Mouse (Mus musculus) neural tube, embryonic 14.5 days (tissue): ENCODE measurements at regions not wholly inside any gene's neighbourhood (a gene's known extent, or its start where the extent isn't known, plus 50 kb on each side); places are given as distances from the start of the nearest gene placed in this dataset.

ENCODE experiments used
- ATAC-seq: fragments of 200-750 bp; cut with Nextera tagmentation; 2 replicates; pipeline ENCODE4 v1.8.0; 2017; ENCODE audit warnings: low read depth, mild to moderate bottlenecking, moderate TSS enrichment, moderate library complexity
- H3K27ac ChIP-seq: fragments of 300-500 bp; sonication (generic); 2 replicates; pipeline ENCODE4 v1.5.1; 2014; ENCODE audit warnings: low read depth, mild to moderate bottlenecking, control low read depth, low read length, moderate library complexity, mixed read lengths
- H3K27me3 ChIP-seq: fragments of 300-500 bp; sonication (generic); 2 replicates; pipeline ENCODE4 v1.6.1; 2014; ENCODE audit warnings: low read length; ENCODE audit not compliant: control insufficient read depth, insufficient read depth
- H3K36me3 ChIP-seq: fragments of 300-500 bp; sonication (generic); 2 replicates; pipeline ENCODE4 v1.6.1; 2014; ENCODE audit warnings: low read length, mixed read lengths; ENCODE audit not compliant: control insufficient read depth, insufficient read depth
- H3K4me1 ChIP-seq: fragments of 300-500 bp; sonication (generic); 2 replicates; pipeline ENCODE4 v1.6.1; 2014; ENCODE audit warnings: low read length; ENCODE audit not compliant: control insufficient read depth, insufficient read depth
- H3K4me2 ChIP-seq: fragments of 300-500 bp; sonication (generic); 2 replicates; pipeline ENCODE4 v1.6.1; 2014; ENCODE audit warnings: mild to moderate bottlenecking, low read depth, low read length, control low read depth
- H3K4me3 ChIP-seq: fragments of 300-500 bp; sonication (generic); 2 replicates; pipeline ENCODE4 v1.5.1; 2014; ENCODE audit warnings: low read depth, low read length, control low read depth, mixed read lengths
- H3K9ac ChIP-seq: fragments of 300-500 bp; sonication (generic); replicated peaks from 2 replicates; pipeline ENCODE4 v1.6.1; 2014; ENCODE audit warnings: low read depth, mild to moderate bottlenecking, control low read depth, low read length, mixed read lengths
- H3K9me3 ChIP-seq: fragments of 300-500 bp; sonication (generic); 2 replicates; pipeline ENCODE4 v1.6.1; 2016; ENCODE audit warnings: low read length; ENCODE audit not compliant: control insufficient read depth
- WGBS: fragments of 180-500 bp; shearing (Covaris S2); extraction: QIAGEN DNeasy Blood & Tissue Kit; methylation state at CpG from one replicate; pipeline ENCODE4 v1.1.7; 2014; 5-methylcytosine and 5-hydroxymethylcytosine counted together

GRCm38 (mm10) chr11:56315221-56315987 lies 274.6 kb upstream of the Nmur2 start:
- no peaks in the 10 kb centered on the region for H3K36me3 ChIP-seq
- H3K27ac ChIP-seq: no peak overlapping the region
- H3K9ac ChIP-seq: no peak overlapping the region
- no peak for ATAC-seq
- no peaks in the 10 kb centered on the region for H3K27me3 ChIP-seq
- H3K4me1 ChIP-seq: no peaks in the 10 kb centered on the region
- H3K9me3 ChIP-seq: no peaks in the 10 kb centered on the region
- no peak overlapping the region for H3K4me2 ChIP-seq
- WGBS: 86% methylated on average over 5 of the region's 5 CpGs
- no peak overlapping the region for H3K4me3 ChIP-seq

- Histone ChIP-seq H3K4me1 (no peaks in the 10 kb centered on the region), H3K36me3 (no peaks in the 10 kb centered on the region), H3K27ac (no peak overlapping the region), H3K27me3 (no peaks in the 10 kb centered on the region), H3K4me3 (no peak overlapping the region), H3K9me3 (no peaks in the 10 kb centered on the region), H3K4me2 (no peak overlapping the region), H3K9ac (no peak overlapping the region)
- WGBS: 78% methylated on average over 1 of the region's 1 CpGs
- no peak for ATAC-seq
These were observed 268.7 kb upstream of the Nmur2 start for GRCm38 (mm10) chr11:56309549-56309948.

- no peak overlapping the region for H3K4me3 ChIP-seq
- ATAC-seq: no peak
These were observed 267.7 kb upstream of the Nmur2 start for GRCm38 (mm10) chr11:56308383-56309105.

GRCm38 (mm10) chr11:56307051-56307450 lies 266.2 kb upstream of the Nmur2 start:
- 23% methylated on average over 3 of the region's 3 CpGs for WGBS
- no peaks in the 10 kb centered on the region for H3K9me3 ChIP-seq

More at GRCm38 (mm10) chr11:56308383-56309105, 267.7 kb upstream of the Nmur2 start:
- H3K27me3 ChIP-seq: no peaks in the 10 kb centered on the region
- H3K9ac ChIP-seq: no peak overlapping the region
- H3K4me2 ChIP-seq: no peak overlapping the region
- no peaks in the 10 kb centered on the region for H3K4me1 ChIP-seq
- H3K27ac ChIP-seq: no peak overlapping the region
- no peaks in the 10 kb centered on the region for H3K9me3 ChIP-seq
- H3K36me3 ChIP-seq: no peaks in the 10 kb centered on the region
- WGBS: 85% methylated on average over 5 of the region's 5 CpGs

GRCm38 (mm10) chr11:56290651-56291578 lies 250.1 kb upstream of the Nmur2 start:
- Histone ChIP-seq H3K9ac (no peak overlapping the region), H3K4me2 (no peak overlapping the region), H3K27me3 (no peaks in the 10 kb centered on the region), H3K27ac (no peak overlapping the region), H3K36me3 (no peaks in the 10 kb centered on the region), H3K9me3 (no peaks in the 10 kb centered on the region), H3K4me3 (no peak overlapping the region), H3K4me1 (peaks cover 7% of the 10 kb centered on the region)
- ATAC-seq: peak; percentile 58; the same call in 1 of the 2 replicates
- WGBS: 63% methylated on average over 13 of the region's 13 CpGs

More at GRCm38 (mm10) chr11:56307051-56307450, 266.2 kb upstream of the Nmur2 start:
- no peak overlapping the region for H3K9ac ChIP-seq
- H3K4me2 ChIP-seq: no peak overlapping the region
- H3K27me3 ChIP-seq: no peaks in the 10 kb centered on the region
- H3K36me3 ChIP-seq: no peaks in the 10 kb centered on the region
- no peak for ATAC-seq
- H3K27ac ChIP-seq: no peak overlapping the region
- no peaks in the 10 kb centered on the region for H3K4me1 ChIP-seq
- H3K4me3 ChIP-seq: no peak overlapping the region

GRCm38 (mm10) chr11:56285575-56286260 lies 244.9 kb upstream of the Nmur2 start:
- no peak overlapping the region for H3K9ac ChIP-seq
- H3K36me3 ChIP-seq: no peaks in the 10 kb centered on the region
- no peak overlapping the region for H3K4me3 ChIP-seq
- H3K9me3 ChIP-seq: no peaks in the 10 kb centered on the region
- ATAC-seq: no peak
- H3K27me3 ChIP-seq: no peaks in the 10 kb centered on the region
- 84% methylated on average over 2 of the region's 2 CpGs for WGBS
- peaks cover 3% of the 10 kb centered on the region for H3K4me1 ChIP-seq
- no peak overlapping the region for H3K4me2 ChIP-seq
- no peak overlapping the region for H3K27ac ChIP-seq

- Histone ChIP-seq H3K4me2 (no peak overlapping the region), H3K36me3 (no peaks in the 10 kb centered on the region), H3K9me3 (no peaks in the 10 kb centered on the region), H3K4me1 (no peaks in the 10 kb centered on the region), H3K27ac (no peak overlapping the region), H3K27me3 (no peaks in the 10 kb centered on the region), H3K4me3 (no peak overlapping the region), H3K9ac (no peak overlapping the region)
- WGBS: 90% methylated on average over 4 of the region's 4 CpGs
- ATAC-seq: no peak
These were observed 240.4 kb upstream of the Nmur2 start for GRCm38 (mm10) chr11:56281201-56281600.

GRCm38 (mm10) chr11:56280216-56280615 lies 239.4 kb upstream of the Nmur2 start:
- H3K4me3 ChIP-seq: no peak overlapping the region
- H3K27me3 ChIP-seq: no peaks in the 10 kb centered on the region
- no peak overlapping the region for H3K4me2 ChIP-seq
- H3K9ac ChIP-seq: no peak overlapping the region
- 58% methylated on average over 2 of the region's 2 CpGs for WGBS
- no peak for ATAC-seq
- no peaks in the 10 kb centered on the region for H3K9me3 ChIP-seq
- no peak overlapping the region for H3K27ac ChIP-seq
- no peaks in the 10 kb centered on the region for H3K4me1 ChIP-seq
- H3K36me3 ChIP-seq: no peaks in the 10 kb centered on the region
